Mouse (Mus musculus) thymus, postnatal 14 days (tissue): ENCODE data around the gene Cpa1.

ENCODE experiments used
- DNase-seq: peaks from one replicate; pipeline ENCODE4 v3.0.0; 2021

The Cpa1 gene

DNA sequence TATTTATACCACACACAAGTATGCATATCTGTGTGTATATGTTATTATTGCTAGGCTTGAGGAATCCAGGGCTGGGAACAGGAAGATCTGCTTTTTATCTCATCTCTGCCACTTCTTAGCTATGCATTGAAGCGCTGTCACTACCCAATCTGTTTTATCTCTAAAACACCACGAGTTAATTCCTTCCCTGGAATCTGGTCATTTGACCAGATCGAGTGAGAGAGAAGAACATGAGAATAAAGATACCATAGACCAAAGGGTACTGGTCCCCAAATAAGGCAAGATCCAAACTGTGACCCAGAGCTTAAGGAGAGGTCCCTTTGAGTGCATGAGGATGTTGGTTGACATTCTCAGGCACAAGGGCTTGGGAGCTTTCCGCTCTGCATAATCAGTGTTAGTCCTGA lies 17.0 kb upstream of the Cpa1 start:
- no peak for DNase-seq

DNA sequence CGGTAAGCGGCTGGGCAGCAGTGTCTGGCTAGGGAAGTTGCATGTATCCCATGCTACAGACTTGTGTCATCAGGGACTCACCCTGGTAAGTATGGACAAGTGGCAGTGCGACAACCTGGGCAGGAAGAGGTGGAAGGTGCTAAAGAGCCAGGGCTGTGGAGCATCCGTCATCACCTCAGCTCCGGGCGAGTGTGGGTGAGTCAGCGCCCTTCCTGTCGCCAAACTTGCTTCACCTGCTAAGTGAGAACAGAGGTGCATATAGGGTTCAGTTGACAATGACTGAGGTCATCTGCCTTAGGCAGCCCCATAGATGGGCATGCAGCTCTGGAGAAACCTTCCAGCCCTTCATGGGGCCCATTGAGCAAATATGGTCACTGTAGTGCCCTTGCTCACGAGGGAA lies 14.3 kb upstream of the Cpa1 start:
- no peak for DNase-seq

DNA sequence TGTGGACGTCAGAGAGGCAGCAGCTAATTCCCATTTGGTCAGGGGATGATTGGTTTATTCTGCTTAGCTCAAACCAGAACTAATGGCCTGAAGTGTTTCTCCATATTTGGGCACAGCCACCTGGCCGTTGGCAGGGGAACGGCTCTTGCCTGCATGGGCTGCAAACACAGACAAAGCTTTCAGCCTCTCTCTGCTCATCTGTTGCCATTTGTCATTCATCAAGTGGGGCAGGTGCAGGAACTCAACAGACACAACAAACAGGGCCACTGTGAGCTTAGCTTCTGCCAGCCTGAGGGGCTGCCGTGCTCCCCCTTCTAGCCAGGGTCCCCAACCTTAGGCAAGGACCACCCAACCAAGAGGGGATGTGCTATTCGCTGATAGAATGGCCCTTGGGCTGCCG lies 10.9 kb upstream of the Cpa1 start:
- no peak for DNase-seq

DNA sequence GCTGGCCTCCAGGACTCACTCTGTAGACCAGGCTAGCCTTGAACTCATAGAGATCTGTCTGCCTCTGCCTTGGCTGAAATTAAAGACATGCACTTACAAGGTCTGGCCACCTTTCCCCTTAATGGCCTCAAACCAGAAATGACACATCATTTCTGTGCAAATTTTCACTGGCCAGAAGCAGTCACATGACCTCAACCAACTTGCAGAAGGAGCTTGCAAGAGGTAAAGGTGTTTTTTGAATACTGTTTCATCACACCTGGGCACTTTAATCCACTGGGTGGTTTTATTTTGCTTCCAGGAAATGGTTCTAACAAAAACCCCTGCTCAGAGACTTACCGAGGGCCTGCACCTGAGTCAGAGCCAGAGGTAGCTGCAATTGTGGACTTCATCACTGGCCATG lies 9.0 kb upstream of the Cpa1 start:
- no peak for DNase-seq

DNA sequence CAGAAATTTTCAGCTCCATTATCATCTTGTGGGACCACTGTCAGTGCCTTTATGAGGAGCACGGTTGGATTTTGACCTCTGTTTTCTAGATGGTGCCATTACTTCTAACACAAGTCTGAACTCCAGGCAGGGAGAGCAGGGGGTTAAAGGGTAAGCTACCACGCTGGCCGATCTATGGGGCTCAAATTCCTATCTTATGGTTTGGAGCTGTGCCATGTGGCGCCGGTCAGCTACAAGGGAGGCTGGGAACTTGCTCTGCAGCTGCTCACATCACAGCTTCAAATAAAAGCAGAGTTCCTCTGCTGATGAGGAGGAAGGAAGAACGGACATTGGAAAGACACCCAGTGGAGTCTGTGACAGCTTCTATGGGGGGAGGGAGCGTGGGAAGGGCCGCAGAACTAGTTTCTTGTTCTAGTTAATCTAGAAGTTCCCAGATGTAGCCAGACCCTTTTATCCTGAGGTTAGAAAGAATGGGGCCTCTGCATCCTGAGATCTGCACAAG lies 3.6 kb upstream of the Cpa1 start:
- DNase-seq: no peak

- DNase-seq: no peak
Observed at GRCm38 (mm10) chr6:30636186-30636842, 2.7 kb upstream of the Cpa1 start.

- DNase-seq: no peak
Observed at GRCm38 (mm10) chr6:30643694-30644460, 4.9 kb downstream of the Cpa1 start.

DNA sequence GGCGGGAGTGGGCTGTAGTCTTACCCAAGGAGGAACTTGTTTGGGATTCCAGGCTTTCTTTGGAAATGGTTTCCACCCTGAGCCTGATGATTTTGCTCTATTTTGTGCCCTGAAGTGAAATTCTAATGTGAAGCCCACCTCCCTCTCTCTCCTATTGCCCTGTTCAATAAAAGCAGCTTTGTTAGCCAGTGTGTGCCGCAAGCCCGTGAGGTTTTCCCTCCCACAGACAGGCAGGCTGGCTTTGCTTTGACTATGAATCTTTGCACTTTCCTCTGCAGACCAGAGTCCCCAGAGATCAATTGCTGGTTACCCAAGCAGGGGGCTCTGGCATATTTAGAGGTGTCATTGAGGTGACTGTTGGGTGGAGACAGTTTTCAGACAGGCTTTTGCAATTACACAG lies 5.4 kb downstream of the Cpa1 start:
- no peak for DNase-seq

DNA sequence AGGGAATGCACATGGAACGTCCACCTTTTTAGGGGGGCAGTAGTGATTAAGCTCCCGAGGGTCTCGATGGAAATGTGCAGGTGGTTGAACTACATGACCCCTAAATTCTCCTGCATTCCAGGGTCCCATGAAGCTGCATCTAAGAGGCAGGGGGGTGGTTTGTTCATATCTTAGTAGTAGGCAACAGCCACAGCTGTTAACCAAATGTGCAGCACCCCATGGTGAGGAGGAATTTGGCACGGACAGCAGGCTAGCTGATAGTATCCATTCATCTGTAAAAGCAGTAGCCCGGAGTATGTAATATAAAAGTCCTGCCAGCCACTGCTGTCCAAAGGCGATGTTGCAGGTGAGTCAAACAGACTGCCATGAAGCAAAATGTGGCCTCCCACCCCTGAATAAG lies 6.4 kb downstream of the Cpa1 start:
- DNase-seq: no peak

DNA sequence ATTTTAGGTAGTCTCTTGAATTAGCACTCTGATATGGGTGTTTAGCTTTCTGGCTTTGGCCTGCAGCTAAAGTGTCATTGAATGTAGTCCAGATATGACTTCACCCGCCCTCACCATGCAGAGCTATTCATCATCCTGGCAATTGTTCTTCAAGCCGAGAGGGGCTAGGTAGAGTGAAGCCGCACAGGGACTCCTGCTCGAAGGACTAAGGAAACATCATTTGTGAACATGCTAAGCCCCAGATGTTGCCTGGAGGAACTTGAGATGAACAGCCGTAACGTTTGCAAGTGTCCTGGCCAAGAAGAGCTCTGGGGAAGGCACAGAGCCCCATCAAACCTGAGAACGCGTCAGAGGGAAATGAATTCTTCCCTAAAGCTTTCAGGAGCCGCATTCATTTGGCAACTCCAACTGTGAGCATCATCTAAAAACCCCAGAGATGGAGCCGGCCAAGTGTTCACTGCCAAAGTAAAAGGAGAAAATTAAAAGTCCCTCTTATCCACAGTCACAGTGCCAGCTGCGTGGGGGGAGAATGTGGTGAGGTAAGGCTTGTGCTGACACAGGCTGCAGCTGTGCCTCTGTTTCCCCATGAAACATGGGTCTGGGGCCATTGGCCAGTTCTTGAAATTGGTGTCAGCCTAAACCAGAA lies 10.8 kb downstream of the Cpa1 start:
- DNase-seq: no peak

GRCm38 (mm10) chr6:30652425-30653188 lies 13.6 kb downstream of the Cpa1 start:
- DNase-seq: no peak

- DNase-seq: no peak
Observed at GRCm38 (mm10) chr6:30653518-30653917, 14.5 kb downstream of the Cpa1 start.

GRCm38 (mm10) chr6:30654402-30654859 lies 15.4 kb downstream of the Cpa1 start:
- DNase-seq: no peak

DNA sequence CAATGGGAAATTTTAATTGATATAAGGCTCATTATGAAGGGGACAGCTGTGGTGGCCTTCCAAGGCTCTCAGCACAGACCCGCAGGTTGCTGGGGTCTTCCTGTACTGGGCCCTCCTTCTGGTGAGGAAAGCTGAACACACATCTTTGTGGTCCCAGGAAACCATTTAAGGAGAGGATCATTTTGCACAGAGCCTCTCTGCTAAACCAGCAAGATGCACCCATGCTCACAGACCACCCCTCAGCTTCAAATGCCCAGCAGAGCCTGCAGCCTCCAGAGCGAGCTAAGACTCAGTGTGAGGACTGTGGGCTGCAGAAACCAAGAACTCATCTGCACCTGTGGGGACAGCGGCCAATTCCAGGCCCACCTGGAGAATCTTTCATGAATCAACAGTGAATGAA lies 15.9 kb downstream of the Cpa1 start:
- DNase-seq: no peak

GRCm38 (mm10) chr6:30657279-30657678 lies 18.3 kb downstream of the Cpa1 start:
- no peak for DNase-seq

DNA sequence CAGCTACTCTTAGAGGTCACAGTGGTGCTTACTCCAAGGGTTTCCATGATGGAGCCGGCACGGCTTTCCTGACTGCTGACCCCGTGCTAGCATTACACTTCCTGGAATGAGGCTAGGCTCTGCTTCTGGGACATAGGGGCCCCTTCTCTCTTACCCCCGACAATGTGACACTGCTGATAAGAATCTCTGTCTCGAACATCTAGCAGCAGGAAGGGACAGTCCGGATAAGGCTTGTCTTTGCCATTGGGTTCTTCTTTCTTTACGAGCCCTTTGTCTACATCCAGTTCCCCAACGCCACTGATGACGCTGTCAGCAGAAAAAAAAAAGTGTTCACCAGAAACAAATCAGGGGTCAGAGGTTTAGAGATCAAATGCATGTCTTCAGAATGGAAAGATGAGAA lies 19.6 kb downstream of the Cpa1 start:
- DNase-seq: no peak

DNA sequence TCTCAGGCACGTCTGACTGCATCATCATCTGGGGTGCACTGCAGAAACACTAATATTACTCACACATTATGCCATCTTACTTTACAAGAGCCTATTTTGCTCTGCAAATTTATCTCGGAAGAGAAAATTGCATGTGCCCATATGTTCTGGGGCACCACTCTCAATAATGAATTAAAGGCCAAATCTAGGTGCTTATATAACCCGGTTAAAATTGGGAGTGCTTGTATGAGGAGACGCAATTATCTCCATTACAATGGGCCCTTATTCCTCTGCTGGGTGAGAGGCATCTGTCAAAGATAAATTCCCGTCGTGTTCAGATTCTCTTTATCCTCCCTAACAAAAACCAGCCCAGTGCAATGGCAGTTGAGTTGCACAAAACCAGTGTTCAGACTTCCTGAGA lies 25.8 kb downstream of the Cpa1 start:
- no peak for DNase-seq

DNA sequence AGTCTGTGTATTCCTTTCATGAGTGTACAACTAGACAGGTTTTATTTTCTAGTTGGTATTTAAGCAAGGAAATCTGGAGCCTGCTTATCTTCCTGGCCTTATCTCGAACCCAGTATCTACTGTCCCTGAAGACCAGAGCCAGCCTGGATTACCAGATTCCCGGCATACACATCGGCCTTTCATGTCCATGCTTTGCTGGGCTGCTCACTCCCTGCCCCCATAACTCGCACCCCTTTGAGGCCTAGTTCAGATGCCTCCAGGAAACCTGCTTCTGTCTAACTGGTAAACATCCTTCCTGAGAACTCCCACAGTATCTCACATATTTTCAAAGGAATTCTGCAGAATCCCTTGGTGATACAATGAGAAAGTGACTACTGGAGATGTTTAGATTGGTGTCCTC lies 26.3 kb downstream of the Cpa1 start:
- DNase-seq: no peak

DNA sequence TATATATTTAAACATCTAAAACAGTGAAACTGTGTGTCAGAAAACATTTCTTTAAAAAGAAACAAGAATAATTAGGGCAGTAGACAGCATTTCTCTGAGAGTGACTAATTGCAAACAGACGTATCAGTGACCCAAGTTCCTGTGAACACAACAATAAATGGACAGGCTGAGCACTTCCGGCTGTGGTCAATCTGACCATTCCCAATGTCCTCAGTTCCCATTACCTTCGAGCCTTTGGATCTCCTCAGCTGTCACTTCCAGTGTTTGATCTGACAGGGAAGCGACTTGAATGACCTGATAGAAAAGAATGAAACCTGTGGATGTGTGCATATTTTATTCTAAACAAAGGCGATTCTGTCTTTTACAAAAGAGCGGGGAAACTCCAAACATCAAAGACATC lies 27.0 kb downstream of the Cpa1 start:
- DNase-seq: no peak

- DNase-seq: no peak
Observed at GRCm38 (mm10) chr6:30667585-30667984, 28.6 kb downstream of the Cpa1 start.

DNA sequence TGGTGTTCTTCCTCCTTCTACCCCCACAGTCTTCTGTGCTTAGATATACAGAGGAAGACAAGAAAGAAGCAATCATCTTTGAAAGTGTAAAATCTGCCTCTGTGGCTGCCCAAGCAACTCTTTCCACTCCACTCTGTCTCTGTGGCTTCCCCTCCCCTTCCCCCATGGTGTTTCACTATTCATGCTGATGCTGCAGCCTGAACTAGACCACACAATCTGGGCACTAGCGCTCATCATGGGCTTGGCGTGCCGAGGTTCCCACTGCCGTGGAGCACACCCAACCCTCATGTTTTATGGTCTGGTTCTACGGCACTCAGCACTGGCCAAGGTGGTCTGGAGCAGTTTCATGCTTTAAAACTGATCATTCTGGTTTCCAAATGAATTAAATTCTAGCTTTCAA lies 32.7 kb downstream of the Cpa1 start:
- DNase-seq: peak; percentile 21

GRCm38 (mm10) chr6:30673764-30674561 lies 34.9 kb downstream of the Cpa1 start:
- DNase-seq: no peak
